Mouse (Mus musculus) heart, adult 2 months (tissue): ENCODE measurements around the gene Abcc9. TPM values are rescaled to one million over a fixed set of nuclear protein-coding genes. Genes with fewer than 3 reads are reported as not detected.

Experiments
- DNase-seq, 2 experiments: peaks; one replicate each; pipeline ENCODE4 v3.0.0; 2021
- H3K27ac ChIP-seq: fragments of 200-600 bp; 2 replicates; pipeline ENCODE4 v1.8.1; 2022
- H3K27me3 ChIP-seq: fragments of 200-500 bp; 2 replicates; pipeline ENCODE4 v1.6.1; 2012; ENCODE audit warnings: mild to moderate bottlenecking, low read length, inconsistent platforms, mixed read lengths; ENCODE audit not compliant: control insufficient read depth, insufficient read depth
- H3K36me3 ChIP-seq: fragments of 200-500 bp; 2 replicates; pipeline ENCODE4 v1.6.1; 2012; ENCODE audit warnings: low read length, inconsistent platforms; ENCODE audit not compliant: control insufficient read depth, insufficient read depth
- H3K4me1 ChIP-seq: fragments of 200-500 bp; 2 replicates; pipeline ENCODE4 v1.6.1; 2011; ENCODE audit warnings: low read length; ENCODE audit not compliant: control insufficient read depth, insufficient read depth
- H3K4me3 ChIP-seq: fragments of 200-600 bp; 2 replicates; pipeline ENCODE4 v1.8.1; 2022
- H3K79me2 ChIP-seq: fragments of 200-500 bp; replicated peaks from 2 replicates; pipeline ENCODE4 v1.6.1; 2012; ENCODE audit warnings: mild to moderate bottlenecking, inconsistent platforms, low read length, moderate library complexity, mixed read lengths; ENCODE audit not compliant: control insufficient read depth, insufficient read depth
- H3K9ac ChIP-seq: fragments of 200-500 bp; 2 replicates; pipeline ENCODE4 v1.6.1; 2012; ENCODE audit warnings: low read depth, mild to moderate bottlenecking, control low read depth, inconsistent platforms, low read length, mixed read lengths
- CTCF ChIP-seq: fragments of 200-600 bp; IDR thresholded peaks from 2 replicates; pipeline ENCODE4 v1.8.1; 2022; ENCODE audit warnings: antibody characterized with exemption, mild to moderate bottlenecking, moderate library complexity
- EP300 ChIP-seq: fragments of 200-500 bp; IDR thresholded peaks from 2 replicates; pipeline ENCODE4 v1.6.1; 2011; ENCODE audit warnings: low read depth, low read length, control low read depth; ENCODE audit not compliant: insufficient read depth
- POLR2A ChIP-seq: fragments of 200-500 bp; IDR thresholded peaks from 2 replicates; pipeline ENCODE4 v1.6.1; 2011; ENCODE audit warnings: mild to moderate bottlenecking, low read depth, low read length, control low read depth; ENCODE audit not compliant: insufficient read depth
- WGBS: fragments of 180-500 bp; shearing (Covaris S2); methylation state at CpG from one replicate; pipeline ENCODE4 v1.1.7; 2018; 5-methylcytosine and 5-hydroxymethylcytosine counted together
- intact Hi-C: fragments of 180-260 bp; cut with DNase I; formaldehyde crosslinking; loops from one replicate; pipeline ENCODE4 v1.15.1; 2025
- polyA plus RNA-seq: library from polyadenylated mRNA; depleted of rRNA; stranded (reverse); fragments of >200 nt; gene quantifications from 2 replicates; pipeline ENCODE4 v1.2.3, GENCODE M21; 2012
- total RNA-seq, 2 experiments: library from RNA; stranded (reverse); gene quantifications; 2 replicates each; pipeline ENCODE4 v1.2.3; 2021

Abcc9 gene
- total and polyA plus RNA-seq, 3 experiments = 57.8 to 235 (median 227) TPM

- TF ChIP-seq EP300 = no peak
- no peak for TF ChIP-seq POLR2A
- no peak for TF ChIP-seq CTCF
- Histone ChIP-seq H3K79me2 (no peaks in the 10 kb centered on the region), H3K4me1 (no peaks in the 10 kb centered on the region; the same call in 1 of the 2 replicates), H3K9ac (no peak overlapping the region; the same call in 1 of the 2 replicates), H3K27ac (no peak overlapping the region; the same call in 1 of the 2 replicates), H3K27me3 (no peaks in the 10 kb centered on the region), H3K36me3 (peaks cover 17% of the 10 kb centered on the region), H3K4me3 (no peak overlapping the region)
- WGBS = 61% methylated on average over 9 of the region's 9 CpGs
- intact Hi-C loops = loop anchor here (5.0 kb wide), 1 partner anchor 38 kb away; no protein-coding TSS in a partner anchor
- DNase-seq = peak in 1 of 2 experiments; percentile 18
These were observed 92.4 kb downstream of the Abcc9 start for GRCm38 (mm10) chr6:142609401-142610373.

- TF ChIP-seq CTCF (no peak), POLR2A (no peak), EP300 (no peak)
- Histone ChIP-seq H3K4me1 (no peaks in the 10 kb centered on the region), H3K79me2 (no peaks in the 10 kb centered on the region), H3K27ac (no peak overlapping the region; the same call in 1 of the 2 replicates), H3K27me3 (no peaks in the 10 kb centered on the region), H3K9ac (no peak overlapping the region), H3K4me3 (no peak overlapping the region), H3K36me3 (peaks cover 4% of the 10 kb centered on the region)
- WGBS = 50% methylated on average over 7 of the region's 7 CpGs
- DNase-seq = no peak
- intact Hi-C loops = loop anchor here (5.0 kb wide), 1 partner anchor 40 kb away; no protein-coding TSS in a partner anchor
These were observed 95.0 kb downstream of the Abcc9 start for GRCm38 (mm10) chr6:142607080-142607479.

DNA sequence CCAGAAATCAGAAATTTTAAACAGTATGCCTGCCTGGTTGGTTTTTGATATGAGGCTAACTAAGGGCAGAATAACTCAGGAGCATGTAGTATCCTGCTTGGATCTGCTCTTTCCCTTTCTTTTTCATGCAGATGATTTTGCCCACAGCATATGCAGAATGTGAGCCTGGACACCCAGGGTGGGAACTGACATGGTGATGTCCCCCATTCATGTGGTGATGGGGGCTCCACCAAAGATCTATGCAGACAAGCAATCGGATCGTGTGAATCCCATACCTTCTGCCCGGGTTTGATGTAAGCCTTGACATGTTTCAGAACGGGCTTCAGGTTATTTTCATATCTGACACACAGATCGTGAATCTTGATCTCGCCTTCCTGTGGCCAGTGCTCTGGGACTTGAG is 99.3 kb downstream of the Abcc9 start:
- Histone ChIP-seq H3K27me3 (no peaks in the 10 kb centered on the region), H3K79me2 (no peaks in the 10 kb centered on the region), H3K27ac (no peak overlapping the region), H3K4me3 (no peak overlapping the region), H3K9ac (no peak overlapping the region), H3K4me1 (no peaks in the 10 kb centered on the region), H3K36me3 (peaks cover 3% of the 10 kb centered on the region)
- no peak for DNase-seq
- intact Hi-C loops = no loop called here
- TF ChIP-seq EP300 (no peak), CTCF (no peak), POLR2A (no peak)
- WGBS = 76% methylated on average over 6 of the region's 6 CpGs

DNA sequence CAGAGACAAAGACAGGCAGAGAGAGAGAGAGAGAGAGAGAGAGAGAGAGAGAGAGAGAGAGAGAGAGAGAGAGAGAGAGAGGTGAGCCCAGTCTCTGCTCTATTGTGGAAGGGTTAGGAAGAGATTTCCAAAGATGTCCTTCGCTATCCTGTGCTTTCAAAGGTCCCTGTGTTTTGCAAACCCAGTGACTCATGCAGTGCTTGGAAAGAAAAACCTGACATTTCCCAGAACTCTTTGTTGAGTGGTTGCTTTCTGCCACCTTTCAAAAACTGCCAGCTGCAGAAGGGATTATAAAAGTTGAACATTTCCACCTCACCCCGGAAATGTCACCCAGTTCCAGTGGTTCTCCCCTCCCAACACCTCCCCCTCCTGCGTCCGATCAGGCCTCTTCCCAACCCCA is 123.3 kb downstream of the Abcc9 start:
- Histone ChIP-seq H3K4me3 (no peak overlapping the region), H3K9ac (no peak overlapping the region), H3K27me3 (no peaks in the 10 kb centered on the region), H3K27ac (no peak overlapping the region), H3K79me2 (no peaks in the 10 kb centered on the region), H3K36me3 (no peaks in the 10 kb centered on the region), H3K4me1 (no peaks in the 10 kb centered on the region)
- TF ChIP-seq POLR2A (no peak), CTCF (no peak), EP300 (no peak)
- DNase-seq = no peak
- intact Hi-C loops = no loop called here
- whole genome bisulfite sequencing = 73% methylated on average over 4 of the region's 4 CpGs

- H3K79me2 ChIP-seq = no peaks in the 10 kb centered on the region
- no peak overlapping the region for H3K9ac ChIP-seq
- H3K4me1 ChIP-seq = no peaks in the 10 kb centered on the region
- no peaks in the 10 kb centered on the region for H3K36me3 ChIP-seq
- intact Hi-C loops = no loop called here
- H3K27ac ChIP-seq = no peak overlapping the region
- 63% methylated on average over 6 of the region's 6 CpGs for WGBS
- H3K4me3 ChIP-seq = no peak overlapping the region
- TF ChIP-seq EP300 = no peak
- no peak for TF ChIP-seq POLR2A
- TF ChIP-seq CTCF = no peak
- no peaks in the 10 kb centered on the region for H3K27me3 ChIP-seq
- DNase-seq = no peak
These were observed 124.3 kb downstream of the Abcc9 start for GRCm38 (mm10) chr6:142577801-142578200.

- Histone ChIP-seq H3K27me3 (0 out of 2 replicates have a peak, but pooled peaks cover 2% of the 10 kb centered on the region), H3K4me3 (no peak overlapping the region), H3K36me3 (no peaks in the 10 kb centered on the region), H3K27ac (peak overlapping the region; percentile 36), H3K9ac (no peak overlapping the region), H3K4me1 (no peaks in the 10 kb centered on the region; the same call in 1 of the 2 replicates), H3K79me2 (no peaks in the 10 kb centered on the region)
- TF ChIP-seq CTCF (no peak), EP300 (no peak), POLR2A (peak; percentile 29; the same call in 1 of the 2 replicates)
- no peak for DNase-seq
- intact Hi-C loops = loop anchor here (5.0 kb wide), 2 partner anchors 46 to 164 kb away; no protein-coding TSS in a partner anchor
- WGBS = 43% methylated on average over 6 of the region's 6 CpGs
These were observed 129.2 kb downstream of the Abcc9 start for GRCm38 (mm10) chr6:142572876-142573275.
